Mouse (Mus musculus): ENCODE data around the gene Gid8. TPM values are rescaled to one million over a fixed set of nuclear protein-coding genes. Genes with fewer than 3 reads are reported as not detected.

Gid8 gene
- total RNA-seq, 2 experiments from 2014 or later = 102 to 144 TPM

DNA sequence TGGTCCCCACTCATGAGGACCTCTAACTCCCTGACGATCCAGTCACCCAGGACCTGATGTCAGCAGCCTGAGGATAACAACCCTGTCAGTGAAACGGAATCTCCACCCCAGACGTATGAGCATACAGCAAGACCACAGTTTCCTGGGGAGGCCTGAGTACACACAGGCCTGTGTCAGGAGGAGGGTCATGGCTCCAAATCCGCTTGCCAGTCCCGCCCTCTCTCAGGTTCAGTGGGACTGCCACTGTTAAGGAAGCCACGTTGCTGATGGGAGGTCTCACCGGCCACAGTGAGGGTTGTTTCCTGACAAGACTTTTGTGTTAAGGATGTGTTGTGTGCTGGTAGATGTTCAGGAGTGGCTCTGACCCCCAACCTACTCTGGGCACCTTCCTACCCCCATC, 31.5 kb downstream of the Gid8 start:
- no peak for ATAC-seq (replicated peaks; ENCODE audit: low FRiP score, low TSS enrichment, poor library complexity, severe bottlenecking)

DNA sequence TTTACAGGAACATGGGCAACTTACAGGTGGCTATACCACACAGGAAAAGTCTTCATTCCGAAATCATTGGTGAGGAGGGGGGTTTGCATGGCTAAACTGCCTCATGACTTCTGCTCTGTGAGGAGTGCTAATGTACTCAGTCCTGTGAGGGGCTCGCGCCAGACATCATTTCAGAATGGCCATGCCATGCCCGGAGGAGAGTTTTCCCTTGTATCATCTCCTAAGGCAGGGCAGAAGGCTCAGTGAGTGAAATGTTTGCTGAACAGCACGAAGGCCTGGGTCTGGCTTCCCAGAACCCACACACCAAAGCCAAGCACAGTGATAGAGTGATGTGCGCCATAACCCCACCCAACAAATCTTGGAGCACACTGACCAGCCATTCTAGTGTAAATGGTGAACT, 32.9 kb downstream of the Gid8 start:
- no peak for ATAC-seq (replicated peaks; ENCODE audit: low FRiP score, low TSS enrichment, poor library complexity, severe bottlenecking)

DNA sequence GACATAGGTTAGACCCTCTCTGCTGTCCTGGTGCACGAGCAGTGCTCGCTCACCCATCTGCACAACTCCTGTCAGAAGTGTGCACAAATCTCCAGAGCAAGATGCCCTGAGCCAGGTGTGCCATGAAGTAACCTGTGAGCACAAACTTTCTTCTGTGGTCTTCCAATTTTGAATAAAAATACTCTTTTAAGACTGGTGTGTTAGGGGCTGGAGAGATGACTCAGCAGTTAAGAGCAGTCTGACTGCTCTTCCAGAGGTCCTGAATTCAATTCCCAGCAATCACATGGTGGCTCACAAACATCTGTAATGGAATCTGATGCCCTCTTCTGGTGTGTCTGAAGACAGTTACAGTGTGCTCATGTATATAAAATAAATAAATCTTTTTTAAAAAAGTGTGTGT, 33.4 kb downstream of the Gid8 start:
- ATAC-seq (replicated peaks; ENCODE audit: low FRiP score, low TSS enrichment, poor library complexity, severe bottlenecking) = no peak

DNA sequence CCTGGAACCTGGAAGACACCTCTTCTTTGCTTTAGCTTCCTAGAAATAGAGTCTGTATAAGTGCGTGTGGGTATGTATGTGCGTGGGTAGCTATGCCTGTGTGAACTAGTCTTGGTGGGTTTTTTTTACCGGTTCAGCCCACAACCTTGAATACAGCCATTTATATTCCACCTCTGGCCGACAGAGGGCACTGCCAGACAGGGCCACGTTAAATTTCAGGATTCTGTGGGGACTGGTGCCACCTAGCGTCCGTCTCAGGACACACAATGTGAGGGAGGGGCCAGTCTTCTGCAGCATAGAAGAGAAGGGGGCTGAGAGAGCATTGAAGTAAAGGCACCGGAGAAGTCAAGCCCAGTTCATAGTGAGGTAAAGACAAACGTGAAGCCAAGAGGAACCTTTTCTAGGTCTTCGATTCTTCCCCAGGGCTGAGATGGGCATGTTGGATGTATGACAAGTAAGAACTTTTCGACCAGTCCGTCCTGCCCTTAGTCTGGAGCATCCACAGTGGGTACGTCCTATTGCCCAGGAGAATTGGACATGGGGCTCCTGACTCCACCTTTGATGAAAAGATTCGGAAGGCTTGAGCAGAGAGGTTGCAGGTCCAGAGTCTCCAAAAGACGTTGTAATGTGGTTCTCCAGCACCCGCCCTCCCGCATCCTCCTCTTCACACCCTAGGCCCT, 35.5 kb downstream of the Gid8 start:
- peak; percentile 91 for ATAC-seq (replicated peaks; ENCODE audit: low FRiP score, low TSS enrichment, poor library complexity, severe bottlenecking)

DNA sequence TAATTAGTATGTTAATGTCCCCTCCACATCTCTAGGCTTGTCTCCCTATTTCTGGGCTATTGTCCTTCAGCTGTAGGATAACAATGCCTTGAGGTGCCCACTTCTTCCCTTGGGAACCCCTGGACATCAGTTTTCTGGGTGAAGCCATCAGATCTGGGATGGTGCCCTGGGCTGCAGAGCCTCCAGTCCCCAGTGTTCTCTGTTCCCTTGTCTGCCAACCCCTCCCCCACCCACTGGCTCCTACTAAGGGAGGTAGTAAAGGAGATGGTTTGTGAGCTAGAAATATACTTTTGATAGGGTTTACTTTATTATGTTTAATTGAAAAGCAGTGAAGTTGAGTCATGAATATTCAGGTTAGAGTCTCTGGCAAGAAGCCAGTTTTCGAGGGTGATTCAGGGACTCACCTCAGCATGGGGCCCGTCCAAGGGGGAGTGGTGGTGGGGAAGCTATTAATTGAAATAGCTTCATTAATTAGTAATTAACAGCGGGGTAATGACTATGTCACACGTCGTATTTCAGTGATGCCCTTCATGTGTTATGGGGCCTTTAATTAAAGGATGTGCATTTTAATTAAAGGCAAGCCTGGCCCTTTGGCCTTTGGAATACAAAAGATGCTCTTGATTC, 36.8 kb downstream of the Gid8 start:
- ATAC-seq (replicated peaks; ENCODE audit: low FRiP score, low TSS enrichment, poor library complexity, severe bottlenecking) = no peak

DNA sequence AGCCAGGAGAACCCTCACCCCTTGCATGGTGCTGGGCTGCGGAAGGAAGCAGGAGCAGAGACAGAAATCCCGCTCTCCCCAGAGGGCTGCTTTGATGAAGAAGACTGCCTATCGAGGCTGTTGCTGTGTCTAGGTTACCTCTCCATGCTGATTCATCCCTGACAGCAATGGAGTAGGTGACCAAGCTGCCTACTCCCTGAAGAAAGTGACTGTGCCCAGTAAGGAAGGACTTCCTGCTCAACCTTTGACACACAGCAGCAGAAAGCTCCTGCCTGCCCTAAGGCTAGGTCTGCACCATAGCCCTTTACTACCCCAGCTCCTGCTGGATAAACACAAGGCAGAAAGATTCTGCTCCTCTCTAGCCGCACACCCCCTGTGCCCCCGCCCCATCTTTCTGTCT, 39.0 kb downstream of the Gid8 start:
- ATAC-seq (replicated peaks; ENCODE audit: low FRiP score, low TSS enrichment, poor library complexity, severe bottlenecking) = no peak

DNA sequence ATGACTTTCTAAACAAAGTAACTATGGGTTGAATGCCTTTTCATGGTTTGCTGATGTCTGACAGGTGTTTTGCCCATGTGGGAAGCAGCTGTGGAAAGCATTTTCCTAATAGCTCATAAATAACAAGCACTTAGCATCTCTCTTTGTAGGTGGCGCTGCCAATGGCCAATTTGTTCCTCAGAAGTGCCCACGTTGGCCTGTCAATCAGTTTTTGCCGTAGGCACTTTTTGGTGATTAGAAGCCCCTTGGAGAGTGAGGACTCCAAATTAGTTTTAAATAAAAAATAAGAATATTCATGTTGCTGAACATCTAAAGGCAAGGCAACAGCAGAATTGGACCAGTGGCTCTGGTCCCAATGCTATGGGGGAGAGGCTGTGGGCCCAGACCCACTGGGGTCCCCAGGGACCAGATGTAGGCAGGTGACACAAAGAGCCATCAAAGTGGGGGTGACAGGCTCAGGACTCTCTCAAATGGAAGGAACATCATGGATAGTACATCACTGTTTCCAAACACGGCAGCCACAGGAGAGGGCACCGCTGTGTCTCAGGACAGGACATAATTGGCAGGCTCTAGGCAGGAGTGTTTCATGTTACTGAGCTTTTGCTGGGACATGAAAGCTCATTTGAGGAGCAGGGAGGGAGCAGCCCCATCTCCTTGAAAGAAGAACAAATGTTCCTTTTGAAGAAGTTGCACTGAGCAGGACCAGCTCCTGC, 45.2 kb downstream of the Gid8 start:
- ATAC-seq (replicated peaks; ENCODE audit: low FRiP score, low TSS enrichment, poor library complexity, severe bottlenecking) = no peak

DNA sequence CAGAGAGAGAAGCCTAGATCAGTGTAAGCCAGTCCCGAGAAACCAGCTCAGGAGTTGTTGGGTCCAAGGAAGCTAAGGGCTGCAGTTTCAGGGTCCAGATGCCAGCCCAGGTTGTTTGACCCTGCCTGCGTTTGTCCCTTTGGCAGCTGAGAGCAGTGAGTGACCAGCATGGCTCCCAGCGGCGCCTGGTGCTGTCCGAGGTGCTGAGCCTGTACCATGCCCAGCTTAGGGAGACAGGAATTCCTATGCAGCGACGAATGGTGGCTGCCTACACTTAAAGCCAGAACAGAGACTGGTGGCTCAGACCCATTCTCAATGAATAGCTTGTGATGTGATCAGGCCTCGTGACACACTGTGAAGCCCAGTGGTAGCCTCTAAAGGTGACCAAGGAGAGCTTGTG, 46.0 kb downstream of the Gid8 start:
- peak; percentile 82 for ATAC-seq (replicated peaks; ENCODE audit: low FRiP score, low TSS enrichment, poor library complexity, severe bottlenecking)

DNA sequence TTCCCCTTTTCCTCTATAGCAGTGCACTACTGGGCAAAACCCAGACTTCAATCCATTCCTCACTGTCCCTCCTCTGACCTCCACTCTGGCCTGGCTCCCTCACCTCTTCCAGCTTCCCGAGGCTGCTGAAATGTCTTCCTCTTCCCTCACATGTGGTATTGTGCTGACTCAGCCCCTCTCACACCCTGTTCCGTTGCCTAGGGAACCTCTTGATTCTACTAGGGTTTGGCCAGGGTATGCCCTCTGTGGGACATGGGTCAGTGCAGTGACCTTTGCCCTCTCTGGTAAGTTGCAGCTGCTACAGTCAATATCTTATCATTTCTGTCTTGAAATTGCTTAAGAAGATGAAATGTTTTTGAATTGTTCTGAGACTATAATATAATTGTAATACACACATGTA, 46.9 kb downstream of the Gid8 start:
- no peak for ATAC-seq (replicated peaks; ENCODE audit: low FRiP score, low TSS enrichment, poor library complexity, severe bottlenecking)

DNA sequence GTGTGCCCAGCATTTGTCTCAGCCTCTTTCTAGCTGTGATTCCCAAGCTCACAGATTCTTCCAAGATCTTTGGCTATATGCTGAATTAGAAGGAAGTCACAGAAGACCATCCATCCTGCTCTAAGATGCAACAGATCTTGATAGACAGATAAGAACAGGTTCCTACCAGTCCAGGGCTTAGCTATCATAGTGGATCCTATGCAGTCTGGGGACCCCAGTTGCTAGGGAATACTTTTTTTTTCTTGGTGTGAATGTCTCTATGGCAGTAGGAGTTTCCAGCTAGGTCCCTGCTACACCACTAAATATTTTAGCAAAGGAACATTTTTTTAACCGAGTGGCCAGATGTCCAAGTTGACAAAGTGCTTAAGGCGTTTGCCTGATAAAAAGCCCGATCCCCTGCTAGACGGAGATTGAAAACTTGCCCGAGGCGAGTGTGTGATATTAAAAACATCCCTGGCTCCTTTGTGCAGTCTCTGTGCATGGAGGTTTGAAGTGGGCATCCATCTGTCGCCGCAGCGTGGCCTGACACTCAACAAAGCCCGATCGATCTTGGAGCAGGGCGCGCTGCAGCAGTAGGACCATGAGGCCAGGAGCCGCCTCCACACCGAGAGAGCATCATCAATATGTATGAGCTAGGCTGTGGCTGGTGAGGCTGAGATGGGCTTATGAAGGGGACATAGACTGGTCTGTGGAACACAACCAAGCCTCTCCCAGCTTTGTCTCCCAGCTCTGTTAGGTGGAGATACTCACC, 48.8 kb downstream of the Gid8 start:
- ATAC-seq (replicated peaks; ENCODE audit: low FRiP score, low TSS enrichment, poor library complexity, severe bottlenecking) = no peak

DNA sequence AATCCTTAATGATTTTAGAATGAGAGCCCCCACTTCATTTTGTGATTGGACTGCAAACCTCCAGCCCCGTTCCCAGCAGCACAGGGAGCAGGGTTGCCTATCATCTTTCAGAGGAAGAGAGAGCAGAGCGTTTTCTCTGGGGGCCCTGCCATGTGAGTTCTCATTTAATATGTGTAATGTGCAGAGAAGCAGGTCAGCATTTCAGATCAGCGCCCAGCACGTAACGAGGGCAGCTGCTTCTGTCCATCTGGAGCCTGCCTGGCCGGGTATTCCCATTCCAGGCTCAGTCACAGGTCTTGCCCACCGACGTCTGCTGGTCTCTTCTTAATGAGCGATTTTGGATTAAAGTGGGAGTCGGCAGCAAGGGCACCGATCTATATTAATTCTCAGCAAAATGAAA, 55.1 kb downstream of the Gid8 start:
- no peak for ATAC-seq (replicated peaks; ENCODE audit: low FRiP score, low TSS enrichment, poor library complexity, severe bottlenecking)

DNA sequence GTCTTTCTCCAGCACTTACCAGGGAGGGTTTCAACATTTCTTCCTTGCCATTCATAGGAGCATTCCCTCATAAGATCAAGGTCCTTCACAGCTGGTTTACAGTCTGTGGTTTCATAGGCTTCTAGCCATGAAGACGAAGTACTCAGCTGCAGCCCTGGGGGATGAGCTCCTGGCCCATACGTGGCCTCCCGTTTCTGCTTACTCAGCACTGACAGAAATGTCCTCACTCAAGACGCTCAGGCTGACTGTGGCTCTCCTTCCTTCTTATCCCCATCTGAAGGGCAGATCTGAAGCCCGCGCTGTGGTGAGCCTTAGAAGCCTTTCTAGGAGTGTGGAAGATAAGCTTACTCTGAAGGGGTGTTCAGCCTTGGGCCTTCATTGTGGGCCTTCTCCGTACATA, 55.8 kb downstream of the Gid8 start:
- ATAC-seq (replicated peaks; ENCODE audit: low FRiP score, low TSS enrichment, poor library complexity, severe bottlenecking) = no peak

Other genes starting within 250 kb of the Gid8 start
- not detected in 2 replicates for gene Ntsr1, start 210.1 kb upstream of the Gid8 start, total RNA-seq (2014; fragmentation: Nextera tagmentation)
- not detected in 2 replicates for gene Ntsr1, start 210.1 kb upstream of the Gid8 start, total RNA-seq (2017)
- gene Mrgbp, start 128.8 kb upstream of the Gid8 start, total RNA-seq (2014; fragmentation: Nextera tagmentation) = 32.0 and 43.3 TPM in 2 replicates
- gene Mrgbp, start 128.8 kb upstream of the Gid8 start, total RNA-seq (2017) = 37.5 and 39.7 TPM in 2 replicates
- gene Ogfr, start 120.9 kb upstream of the Gid8 start, total RNA-seq (2014; fragmentation: Nextera tagmentation) = 24.8 and 37.6 TPM in 2 replicates
- 32.0 and 42.5 TPM in 2 replicates for gene Ogfr, start 120.9 kb upstream of the Gid8 start, total RNA-seq (2017)
- 1.5 and 1.7 TPM in 2 replicates for gene Col9a3, start 112.3 kb upstream of the Gid8 start, total RNA-seq (2014; fragmentation: Nextera tagmentation)
- 2.1 TPM in 1 of 2 replicates, not detected in the other for gene Col9a3, start 112.3 kb upstream of the Gid8 start, total RNA-seq (2017)
- not detected in 2 replicates for gene Tcfl5, start 67.4 kb upstream of the Gid8 start, total RNA-seq (2014; fragmentation: Nextera tagmentation)
- gene Tcfl5, start 67.4 kb upstream of the Gid8 start, total RNA-seq (2017) = 0.15 TPM in 1 of 2 replicates, not detected in the other
- 52.3 and 60.6 TPM in 2 replicates for gene Dido1, start 118 bp upstream of the Gid8 start, total RNA-seq (2014; fragmentation: Nextera tagmentation)
- 43.0 and 54.0 TPM in 2 replicates for gene Dido1, start 118 bp upstream of the Gid8 start, total RNA-seq (2017)
- gene Slc17a9, start 15.1 kb downstream of the Gid8 start, total RNA-seq (2014; fragmentation: Nextera tagmentation) = 15.2 and 16.4 TPM in 2 replicates
- gene Slc17a9, start 15.1 kb downstream of the Gid8 start, total RNA-seq (2017) = 2.8 and 5.0 TPM in 2 replicates
- not detected in 2 replicates for gene Bhlhe23, start 66.8 kb downstream of the Gid8 start, total RNA-seq (2014; fragmentation: Nextera tagmentation)
- not detected in 2 replicates for gene Bhlhe23, start 66.8 kb downstream of the Gid8 start, total RNA-seq (2017)
- gene Ythdf1, start 210.8 kb downstream of the Gid8 start, total RNA-seq (2014; fragmentation: Nextera tagmentation) = 58.9 and 67.4 TPM in 2 replicates
- 26.4 and 38.3 TPM in 2 replicates for gene Ythdf1, start 210.8 kb downstream of the Gid8 start, total RNA-seq (2017)
- gene Birc7, start 218.9 kb downstream of the Gid8 start, total RNA-seq (2014; fragmentation: Nextera tagmentation) = not detected in 2 replicates
- gene Birc7, start 218.9 kb downstream of the Gid8 start, total RNA-seq (2017) = not detected in 2 replicates
- gene Nkain4, start 244.6 kb downstream of the Gid8 start, total RNA-seq (2014; fragmentation: Nextera tagmentation) = not detected in 2 replicates
- not detected in 2 replicates for gene Nkain4, start 244.6 kb downstream of the Gid8 start, total RNA-seq (2017)